Mouse (Mus musculus): ENCODE data around the gene 4933416C03Rik. TPM values are rescaled to one million over a fixed set of nuclear protein-coding genes. Genes with fewer than 3 reads are reported as not detected.

The 4933416C03Rik gene
- total RNA-seq, 2 experiments from 2014 or later = not detected

DNA sequence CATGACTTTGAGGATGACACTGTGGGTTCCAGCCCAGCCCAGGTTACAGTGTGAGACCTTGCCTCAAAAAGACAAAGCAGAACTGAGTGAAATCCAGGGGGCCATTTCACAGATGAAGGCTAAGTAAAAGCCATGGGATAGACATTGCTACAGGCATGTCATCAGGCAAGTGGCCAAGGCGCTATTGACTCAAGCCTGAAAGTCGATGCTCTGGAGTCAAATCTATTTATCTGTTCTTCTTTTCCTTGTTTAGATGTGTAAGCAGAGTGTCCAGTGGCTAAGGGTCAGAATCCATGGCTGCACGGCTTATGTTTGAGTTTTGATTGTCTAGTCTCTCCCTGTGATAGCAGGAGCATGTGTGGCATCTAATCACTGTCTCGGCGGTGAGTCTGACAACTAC lies 35.1 kb downstream of the 4933416C03Rik start:
- no peak for DNase-seq

DNA sequence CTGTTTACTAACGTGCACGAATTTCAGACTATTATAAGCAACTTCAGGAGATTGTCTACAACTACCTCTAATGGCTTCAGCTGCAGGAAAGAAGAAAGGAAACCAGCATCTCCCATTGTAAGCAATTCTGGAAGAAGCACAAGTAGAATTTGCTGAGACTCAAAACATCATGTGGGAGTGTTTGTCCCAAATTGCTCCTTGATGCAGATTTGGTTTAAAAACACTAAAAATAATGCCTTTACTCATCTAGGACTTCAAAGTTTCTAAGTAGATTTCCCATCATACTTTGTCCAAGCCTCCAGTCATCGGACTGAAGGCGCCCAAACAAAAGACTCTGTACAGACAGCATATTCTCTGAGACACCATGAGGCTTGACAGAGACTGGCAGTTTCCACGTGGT lies 37.8 kb downstream of the 4933416C03Rik start:
- DNase-seq = no peak

Other genes with a start within 250 kb of the 4933416C03Rik start
- under 1 TPM; 0.29 to 0.47 TPM for gene Ptprr, start 95.7 kb downstream of the 4933416C03Rik start, total RNA-seq (2021)
- 10 to 100 TPM; 36.2 to 42.3 TPM for gene Ptprb, start 161.6 kb upstream of the 4933416C03Rik start, total RNA-seq (2021)